ENCODE assay signal across 8 mouse cellular contexts in genomic region chr2:104466908-104467616, GRCm38 (mm10). TPM values are rescaled to one million over a fixed set of nuclear protein-coding genes. Genes with fewer than 3 reads are reported as not detected.
DNase-seq lines count a peak whose midpoint lies in the region; ATAC-seq and TF ChIP-seq lines count a peak whose summit lies in the region.
"Had no signal": no experiment of that assay in that cellular context is flagged by ENCODE, and none has a peak within 500 bp of the region (broad histone marks: within the 10 kb centered on the region; RNA-seq: fewer than 3 reads in every experiment).

No protein-coding gene starts in this region.

- no peaks in the 10 kb centered on the region for H3K27me3 ChIP-seq in intestine, embryonic 15.5 days (replicated peaks)
- H3K27me3 ChIP-seq in liver, embryonic 11.5 days (replicated peaks; ENCODE audit: control insufficient read depth, insufficient read depth, low read length), result no peaks in the 10 kb centered on the region

- 0 out of 2 replicates have a peak overlapping the region, but pooled peaks have one; percentile 17 for H3K27ac ChIP-seq in intestine, embryonic 15.5 days
- no peak overlapping the region for H3K27ac ChIP-seq in liver, embryonic 11.5 days (ENCODE audit: low read depth, low read length)

- no peak overlapping the region for H3K9ac ChIP-seq in intestine, embryonic 15.5 days
- H3K9ac ChIP-seq in liver, embryonic 11.5 days (ENCODE audit: low read depth, low read length), result no peak overlapping the region

- intact Hi-C loops in gastrocnemius, postnatal 14 days (cut with DNase I; ENCODE audit: low total_unique reads), result no loop called here

- H3K36me3 ChIP-seq in intestine, embryonic 15.5 days, result no peaks in the 10 kb centered on the region
- no peaks in the 10 kb centered on the region for H3K36me3 ChIP-seq in liver, embryonic 11.5 days (ENCODE audit: control insufficient read depth, insufficient read depth, low read length)

- 0 out of 2 replicates have a peak, but pooled peaks cover 5% of the 10 kb centered on the region for H3K4me1 ChIP-seq in intestine, embryonic 15.5 days (replicated peaks)
- H3K4me1 ChIP-seq in liver, embryonic 11.5 days (replicated peaks; ENCODE audit: control insufficient read depth, insufficient read depth, low read length), result peaks cover 16% of the 10 kb centered on the region; the same call in 1 of the 2 replicates

- H3K4me2 ChIP-seq in intestine, embryonic 15.5 days (replicated peaks), result no peak overlapping the region
- no peak overlapping the region for H3K4me2 ChIP-seq in liver, embryonic 11.5 days

- DNase-seq in gastrocnemius, adult 8-10 months (ENCODE audit: low spot score in 2 of 2), result peak; percentile 28 to 48
- DNase-seq in gastrocnemius, postnatal 4 days (ENCODE audit: low spot score in 2 of 2), result no peak
- peak; percentile 12 for DNase-seq in brain, embryonic 14.5 days (ENCODE audit: low read depth)
- DNase-seq in gastrocnemius, postnatal 14 days, result peak; percentile 18
- DNase-seq in left cerebral cortex, adult 9 months (ENCODE audit: low spot score in 2 of 2), result no peak
- DNase-seq in liver, embryonic 11.5 days (ENCODE audit: low spot score), result no peak
- DNase-seq: kidney, adult 18-20 months had no signal

- TF ChIP-seq POLR2A in brain, embryonic 14.5 days (IDR thresholded peaks at IDR 0.05; ENCODE audit: borderline replicate concordance, extremely low read depth, insufficient read depth, insufficient read length, poor library complexity, severe bottlenecking), result no peak

- peak; percentile 65 for ATAC-seq in intestine, embryonic 15.5 days
- no peak for ATAC-seq in liver, embryonic 11.5 days (replicated peaks; ENCODE audit: low FRiP score)

- no peaks in the 10 kb centered on the region for H3K9me3 ChIP-seq in intestine, embryonic 15.5 days
- H3K9me3 ChIP-seq in liver, embryonic 11.5 days (ENCODE audit: control insufficient read depth, low read length), result no peaks in the 10 kb centered on the region

- no peak for TF ChIP-seq CTCF in brain, embryonic 14.5 days (IDR thresholded peaks at IDR 0.05; ENCODE audit: borderline replicate concordance, extremely low read depth, insufficient read depth, insufficient read length)

- WGBS in intestine, embryonic 15.5 days, result 50% methylated on average over 9 of the region's 9 CpGs
- 66% methylated on average over 9 of the region's 9 CpGs for WGBS in liver, embryonic 11.5 days

- no peak overlapping the region for H3K4me3 ChIP-seq in intestine, embryonic 15.5 days (replicated peaks)
- H3K4me3 ChIP-seq in liver, embryonic 11.5 days (ENCODE audit: low read depth, low read length), result no peak overlapping the region

RNA-seq across cellular contexts. Expression of gene Hipk3, which starts 27.2 kb away (rescaled TPM):
- 100 to 1,000 TPM; 264 to 309 (median 281) TPM for total RNA-seq in gastrocnemius, adult 8-10 months (2022)
- total RNA-seq in gastrocnemius, postnatal 4 days (2021), result 100 to 1,000 TPM; 148 to 153 TPM
- polyA plus RNA-seq in brain, embryonic 14.5 days (2012; rRNA removed), result 12.2 and 19.1 TPM in 2 replicates
- 100 to 1,000 TPM; 142 to 158 TPM for total RNA-seq in gastrocnemius, postnatal 14 days (2021)
- polyA plus RNA-seq in intestine, embryonic 15.5 days (2015; fragmentation: Nextera tagmentation; extraction: Ambion mirVana), result 12.7 and 13.7 TPM in 2 replicates
- polyA plus RNA-seq in liver, embryonic 11.5 days (2014; fragmentation: Nextera tagmentation; extraction: Ambion mirVana), result 17.4 and 18.3 TPM in 2 replicates

RNA-seq across cellular contexts. Expression of gene D430041D05Rik, which starts 56.2 kb away (rescaled TPM):
- total RNA-seq in gastrocnemius, adult 8-10 months (2022), result 1 to 10 TPM; 1.7 to 2.7 (median 1.9) TPM
- total RNA-seq in gastrocnemius, postnatal 4 days (2021), result 1 to 10 TPM; 2.5 to 2.8 TPM
- polyA plus RNA-seq in brain, embryonic 14.5 days (2012; rRNA removed), result 8.7 and 18.1 TPM in 2 replicates
- total RNA-seq in gastrocnemius, postnatal 14 days (2021), result 1 to 10 TPM; 1.0 to 1.5 TPM
- 0.13 and 0.25 TPM in 2 replicates for polyA plus RNA-seq in intestine, embryonic 15.5 days (2015; fragmentation: Nextera tagmentation; extraction: Ambion mirVana)
- polyA plus RNA-seq in liver, embryonic 11.5 days (2014; fragmentation: Nextera tagmentation; extraction: Ambion mirVana), result 0.08 and 0.16 TPM in 2 replicates

Comparison
In these comparisons a context has a peak if more than half of its experiments do, and no peak if none do; other contexts are left out.
1. DNase-seq: peak in gastrocnemius, adult 8-10 months (2 of 2), brain, embryonic 14.5 days (single experiment) and gastrocnemius, postnatal 14 days (single experiment); none in gastrocnemius, postnatal 4 days (0 of 2), left cerebral cortex, adult 9 months (0 of 2) and liver, embryonic 11.5 days (single experiment).